Mouse (Mus musculus): ENCODE measurements around the gene Slc35a3. TPM values are rescaled to one million over a fixed set of nuclear protein-coding genes. Genes with fewer than 3 reads are reported as not detected.

Slc35a3 gene
- polyA plus RNA-seq, 1 experiment from 2014 or later, result 14.8 TPM

DNA sequence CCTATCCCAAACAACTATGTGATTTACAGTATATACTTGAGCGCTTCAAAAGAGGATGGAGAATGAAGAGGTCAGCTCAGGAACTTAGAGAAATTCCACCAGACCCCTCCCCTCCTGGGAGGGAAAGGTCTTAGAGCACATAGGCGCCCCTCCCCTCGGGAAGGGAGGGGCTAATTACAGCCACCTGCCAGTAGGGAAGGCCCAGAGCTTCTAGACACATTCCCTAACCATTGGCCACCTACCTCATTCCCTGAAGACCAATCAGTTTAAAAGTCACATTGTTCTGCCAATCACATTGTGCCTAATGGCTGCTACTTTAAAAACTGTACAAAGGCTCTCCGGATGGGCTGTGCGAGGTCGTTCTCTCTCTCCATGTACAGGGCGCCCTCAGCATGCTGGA lies 90.0 kb downstream of the Slc35a3 start:
- Histone ChIP-seq H3K27me3 (ENCODE audit: insufficient read depth, low read length) (no peaks in the 10 kb centered on the region), H3K9ac (ENCODE audit: low read depth, low read length) (no peak overlapping the region), H3K4me1 (replicated peaks; ENCODE audit: insufficient read depth, low read length) (no peaks in the 10 kb centered on the region), H3K4me2 (ENCODE audit: low read length) (no peak overlapping the region), H3K36me3 (ENCODE audit: insufficient read depth, low read length) (0 out of 2 replicates have a peak, but pooled peaks cover 2% of the 10 kb centered on the region), H3K27ac (no peak overlapping the region), H3K9me3 (replicated peaks; ENCODE audit: low read length) (no peaks in the 10 kb centered on the region), H3K4me3 (replicated peaks; ENCODE audit: low read depth, low read length) (no peak overlapping the region)
- no peak for ATAC-seq (replicated peaks; ENCODE audit: low FRiP score, low read depth)
- no peak for DNase-seq (ENCODE audit: low spot score)
- 96% methylated on average over 7 of the region's 7 CpGs for WGBS
- no peak for TF ChIP-seq CTCF (IDR thresholded peaks at IDR 0.05; ENCODE audit: low read depth)

DNA sequence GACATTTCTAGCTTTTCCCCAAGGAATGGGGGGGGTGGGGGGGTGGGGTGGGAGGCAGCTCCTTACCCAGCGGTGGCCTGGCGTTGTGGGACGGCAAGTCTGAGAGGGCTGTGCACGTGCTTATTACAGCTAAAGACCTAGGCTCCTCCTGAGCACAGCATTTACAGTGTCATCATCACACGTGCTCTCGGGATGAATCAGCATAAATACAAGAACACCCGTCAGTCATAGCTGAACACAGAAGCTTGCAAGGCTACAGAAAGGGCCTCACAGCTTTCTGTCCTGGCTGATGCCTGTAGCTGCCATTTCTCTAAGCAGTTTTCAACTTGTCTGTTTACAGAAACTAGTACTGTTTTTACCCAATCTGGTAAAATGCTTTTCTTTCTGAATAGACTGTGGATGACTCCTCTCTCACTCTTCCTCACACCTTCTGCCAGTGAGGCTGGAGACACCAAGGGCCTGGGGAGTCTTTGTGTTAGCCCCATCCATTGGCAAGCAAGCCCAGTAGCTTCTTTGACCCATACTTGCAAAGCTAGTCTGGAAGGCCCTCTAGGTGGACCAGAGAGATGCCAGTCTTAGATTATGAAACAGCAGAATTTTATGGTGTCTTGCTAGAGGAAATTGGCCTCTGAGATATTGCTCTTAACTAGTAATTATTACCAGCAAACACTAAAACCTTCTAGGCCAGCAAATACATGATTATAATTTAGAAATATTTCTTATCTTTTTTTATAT lies 91.8 kb downstream of the Slc35a3 start:
- no peak for TF ChIP-seq CTCF (IDR thresholded peaks at IDR 0.05; ENCODE audit: low read depth)
- Histone ChIP-seq H3K9ac (ENCODE audit: low read depth, low read length) (no peak overlapping the region), H3K9me3 (replicated peaks; ENCODE audit: low read length) (no peaks in the 10 kb centered on the region), H3K4me1 (replicated peaks; ENCODE audit: insufficient read depth, low read length) (no peaks in the 10 kb centered on the region), H3K27me3 (ENCODE audit: insufficient read depth, low read length) (no peaks in the 10 kb centered on the region), H3K4me2 (ENCODE audit: low read length) (no peak overlapping the region), H3K4me3 (replicated peaks; ENCODE audit: low read depth, low read length) (no peak overlapping the region), H3K36me3 (ENCODE audit: insufficient read depth, low read length) (0 out of 2 replicates have a peak, but pooled peaks cover 2% of the 10 kb centered on the region), H3K27ac (no peak overlapping the region)
- ATAC-seq (replicated peaks; ENCODE audit: low FRiP score, low read depth) (no peak), DNase-seq (ENCODE audit: low spot score) (no peak)
- WGBS, result 91% methylated on average over 7 of the region's 7 CpGs

Other genes starting within 250 kb of the Slc35a3 start
- gene Rtca, start 204.6 kb downstream of the Slc35a3 start, polyA plus RNA-seq (2015; fragmentation: Nextera tagmentation; extraction: Ambion mirVana), result 73.1 and 78.4 TPM in 2 replicates
- gene Dbt, start 199.8 kb downstream of the Slc35a3 start, polyA plus RNA-seq (2015; fragmentation: Nextera tagmentation; extraction: Ambion mirVana), result 12.6 and 15.1 TPM in 2 replicates
- 0.39 and 0.42 TPM in 2 replicates for gene Lrrc39, start 149.9 kb downstream of the Slc35a3 start, polyA plus RNA-seq (2015; fragmentation: Nextera tagmentation; extraction: Ambion mirVana)
- 10.0 and 11.4 TPM in 2 replicates for gene Sass6, start 117.8 kb downstream of the Slc35a3 start, polyA plus RNA-seq (2015; fragmentation: Nextera tagmentation; extraction: Ambion mirVana)
- gene Trmt13, start 98.2 kb downstream of the Slc35a3 start, polyA plus RNA-seq (2015; fragmentation: Nextera tagmentation; extraction: Ambion mirVana), result 15.9 and 18.5 TPM in 2 replicates
- gene Mfsd14a, start 50.2 kb downstream of the Slc35a3 start, polyA plus RNA-seq (2015; fragmentation: Nextera tagmentation; extraction: Ambion mirVana), result 93.9 and 94.0 TPM in 2 replicates
- gene Gm43191, start 31.6 kb downstream of the Slc35a3 start, polyA plus RNA-seq (2015; fragmentation: Nextera tagmentation; extraction: Ambion mirVana), result not detected in 2 replicates
- 12.8 and 12.9 TPM in 2 replicates for gene Agl, start 95.3 kb upstream of the Slc35a3 start, polyA plus RNA-seq (2015; fragmentation: Nextera tagmentation; extraction: Ambion mirVana)
- 21.6 and 21.7 TPM in 2 replicates for gene Frrs1, start 146.6 kb upstream of the Slc35a3 start, polyA plus RNA-seq (2015; fragmentation: Nextera tagmentation; extraction: Ambion mirVana)